Mouse (Mus musculus) left cerebral cortex, postnatal 10 days (tissue): ENCODE results near the gene Rcor2. TPM values are rescaled to one million over a fixed set of nuclear protein-coding genes. Genes with fewer than 3 reads are reported as not detected.
A peak's percentile ranks its signal among the peaks of the same experiment; 100 is the strongest.

Experiments
- DNase-seq, 2 experiments: peaks; one replicate each; pipeline ENCODE4 v3.0.0; 2021 to 2022; ENCODE audit warnings: low spot score in 2 of 2, mixed read lengths in 1 of 2; ENCODE audit errors: extremely low spot score in 1 of 2
- intact Hi-C: fragments of 180-260 bp; cut with DNase I; formaldehyde crosslinking; loops from one replicate; pipeline ENCODE4 v1.15.1; 2025
- total RNA-seq, 2 experiments: library from RNA; stranded (reverse); gene quantifications; 2 replicates each; pipeline ENCODE4 v1.2.3; 2021

Gene Rcor2
- total RNA-seq, 2 experiments from 2014 or later: 16.0 to 18.7 TPM

- peak; percentile 64 to 74 for DNase-seq
- intact Hi-C loops: no loop called here
These were observed 13.6 kb downstream of the Rcor2 start for GRCm38 (mm10) chr19:7280557-7281330.

- intact Hi-C loops: no loop called here
- DNase-seq: no peak
These were observed 19.6 kb downstream of the Rcor2 start for GRCm38 (mm10) chr19:7286563-7287315.

GRCm38 (mm10) chr19:7288288-7288687, 21.2 kb downstream of the Rcor2 start:
- DNase-seq: no peak
- intact Hi-C loops: no loop called here

- no peak for DNase-seq
- intact Hi-C loops: no loop called here
These were observed 22.6 kb downstream of the Rcor2 start for GRCm38 (mm10) chr19:7289767-7290166.

GRCm38 (mm10) chr19:7291958-7292709, 25.0 kb downstream of the Rcor2 start:
- DNase-seq: no peak
- intact Hi-C loops: no loop called here

GRCm38 (mm10) chr19:7294098-7294876, 27.2 kb downstream of the Rcor2 start:
- no peak for DNase-seq
- intact Hi-C loops: no loop called here

GRCm38 (mm10) chr19:7295071-7295658, 28.0 kb downstream of the Rcor2 start:
- intact Hi-C loops: no loop called here
- DNase-seq: no peak

GRCm38 (mm10) chr19:7295959-7296358, 28.8 kb downstream of the Rcor2 start:
- intact Hi-C loops: no loop called here

GRCm38 (mm10) chr19:7299052-7299451, 31.9 kb downstream of the Rcor2 start:
- DNase-seq: peak; percentile 54 to 72
- intact Hi-C loops: no loop called here

More at GRCm38 (mm10) chr19:7295959-7296358, 28.8 kb downstream of the Rcor2 start:
- no peak for DNase-seq

- no peak for DNase-seq
- intact Hi-C loops: no loop called here
These were observed 33.0 kb downstream of the Rcor2 start for GRCm38 (mm10) chr19:7300078-7300477.

GRCm38 (mm10) chr19:7301647-7302492, 34.7 kb downstream of the Rcor2 start:
- DNase-seq: peak in 1 of 2 experiments; percentile 66
- intact Hi-C loops: no loop called here

GRCm38 (mm10) chr19:7302493-7302797, 35.3 kb downstream of the Rcor2 start:
- no peak for DNase-seq
- intact Hi-C loops: no loop called here

- intact Hi-C loops: no loop called here
These were observed 36.7 kb downstream of the Rcor2 start for GRCm38 (mm10) chr19:7303796-7304195.

GRCm38 (mm10) chr19:7304801-7305200, 37.7 kb downstream of the Rcor2 start:
- intact Hi-C loops: no loop called here
- no peak for DNase-seq

More at GRCm38 (mm10) chr19:7303796-7304195, 36.7 kb downstream of the Rcor2 start:
- DNase-seq: no peak

- no peak for DNase-seq
- intact Hi-C loops: no loop called here
These were observed 38.5 kb downstream of the Rcor2 start for GRCm38 (mm10) chr19:7305380-7306310.

- no peak for DNase-seq
- intact Hi-C loops: no loop called here
These were observed 39.8 kb downstream of the Rcor2 start for GRCm38 (mm10) chr19:7306968-7307367.
